Mouse (Mus musculus) liver, postnatal 0 days (tissue): ENCODE measurements around the gene Adgrl2.

ENCODE experiments used
- CTCF ChIP-seq: sonication (generic); IDR thresholded peaks from 2 replicates; pipeline ENCODE4 v1.5.1; 2016; ENCODE audit warnings: antibody characterized with exemption, low read depth
- EP300 ChIP-seq: IDR thresholded peaks from 2 replicates; pipeline ENCODE4 v1.6.1; 2016; ENCODE audit warnings: antibody characterized with exemption, low read depth, mild to moderate bottlenecking

GRCm38 (mm10) chr3:148949796-148950195 lies 40.6 kb downstream of the Adgrl2 start:
- TF ChIP-seq CTCF: no peak
- TF ChIP-seq EP300: no peak
